Mouse (Mus musculus) CH12.LX (cell line): Measurements from ENCODE around the gene Bfsp2. TPM values are rescaled to one million over a fixed set of nuclear protein-coding genes. Genes with fewer than 3 reads are reported as not detected.

Experiments
- DNase-seq: peaks from one replicate; pipeline ENCODE4 v3.0.0-alpha.2; 2013; ENCODE audit errors: extremely low read depth
- H3K27ac ChIP-seq: 2 replicates; pipeline ENCODE4 v1.5.1; 2012; ENCODE audit warnings: low read depth, mild to moderate bottlenecking, control low read depth, moderate library complexity; ENCODE audit not compliant: insufficient read depth
- H3K27me3 ChIP-seq: replicated peaks from 2 replicates; pipeline ENCODE3; 2012; ENCODE audit warnings: inconsistent platforms
- H3K36me3 ChIP-seq, 2 experiments: replicated peaks in 1 of 2; 2 replicates each; pipeline versions ENCODE3 to v1.6.1; 2012; ENCODE audit warnings: inconsistent platforms in 1 of 2, low read length in 1 of 2, mild to moderate bottlenecking in 1 of 2, mixed read lengths in 1 of 2, moderate library complexity in 1 of 2; ENCODE audit not compliant: control insufficient read depth in 1 of 2, insufficient read depth in 1 of 2
- H3K4me1 ChIP-seq, 2 experiments: 2 replicates each; pipeline ENCODE4 v1.6.1; 2012; ENCODE audit warnings: inconsistent platforms in 1 of 2, moderate library complexity in 1 of 2; ENCODE audit not compliant: insufficient read depth in 2 of 2, control insufficient read depth in 1 of 2
- H3K4me2 ChIP-seq: 2 replicates; pipeline ENCODE4 v1.6.1; 2012; ENCODE audit warnings: low read depth, mild to moderate bottlenecking, control low read depth; ENCODE audit not compliant: poor library complexity, insufficient read depth, severe bottlenecking
- H3K4me3 ChIP-seq, 3 experiments: fragments of 150-350 bp in 1 of 3; sonication (generic) in 1 of 3; replicated peaks in 1 of 3; 2 replicates each; pipeline versions ENCODE3 to v1.5.1; 2011 to 2012; ENCODE audit warnings: low read depth in 2 of 3, low read length in 2 of 3, mild to moderate bottlenecking in 2 of 3, moderate library complexity in 2 of 3, control low read depth in 1 of 3, improper control_type of control experiment in 1 of 3, inconsistent platforms in 1 of 3, mixed read lengths in 1 of 3; ENCODE audit not compliant: poor library complexity in 1 of 3
- H3K79me2 ChIP-seq: replicated peaks from 2 replicates; pipeline ENCODE4 v1.6.1; 2012; ENCODE audit warnings: mild to moderate bottlenecking, moderate library complexity; ENCODE audit not compliant: control insufficient read depth, poor library complexity, insufficient read depth, severe bottlenecking; ENCODE audit errors: extremely low read depth
- H3K9ac ChIP-seq: 2 replicates; pipeline ENCODE4 v1.6.1; 2012; ENCODE audit warnings: low read depth, mild to moderate bottlenecking, control low read depth, moderate library complexity; ENCODE audit not compliant: insufficient read depth
- H3K9me3 ChIP-seq: replicated peaks from 2 replicates; pipeline ENCODE3; 2012; ENCODE audit warnings: low read length, inconsistent platforms, mixed read lengths
- BHLHE40 ChIP-seq: IDR thresholded peaks from 2 replicates; pipeline ENCODE4 v1.6.1; 2011; ENCODE audit warnings: mild to moderate bottlenecking, low read depth, low read length, improper control_type of control experiment
- CTCF ChIP-seq, 2 experiments: IDR thresholded peaks in 1 of 2; conservative IDR thresholded peaks in 1 of 2; 2 replicates each; pipeline ENCODE4 v1.5.1; 2011 to 2012; ENCODE audit warnings: low read depth in 2 of 2, low read length in 2 of 2, improper control_type of control experiment in 1 of 2, inconsistent platforms in 1 of 2, mild to moderate bottlenecking in 1 of 2, moderate library complexity in 1 of 2
- E2F4 ChIP-seq: IDR thresholded peaks from 2 replicates; pipeline ENCODE4 v1.6.1; 2011; ENCODE audit warnings: low read depth, low read length, improper control_type of control experiment; ENCODE audit not compliant: insufficient replicate concordance
- ETS1 ChIP-seq: conservative IDR thresholded peaks from 2 replicates; pipeline ENCODE4 v1.6.1; 2012; ENCODE audit warnings: low read depth, mild to moderate bottlenecking, inconsistent platforms, low read length, improper control_type of control experiment, moderate library complexity
- IRF4 ChIP-seq: IDR thresholded peaks from 2 replicates; pipeline ENCODE4 v1.6.1; 2014; ENCODE audit warnings: low read depth, mild to moderate bottlenecking, inconsistent platforms, low read length, improper control_type of control experiment
- JUN ChIP-seq: IDR thresholded peaks from 2 replicates; pipeline ENCODE4 v1.6.1; 2011; ENCODE audit warnings: low read depth, mild to moderate bottlenecking, low read length, improper control_type of control experiment, moderate library complexity; ENCODE audit not compliant: insufficient read depth
- MAFK ChIP-seq: IDR thresholded peaks from 2 replicates; pipeline ENCODE4 v1.6.1; 2011; ENCODE audit warnings: low read length, improper control_type of control experiment; ENCODE audit not compliant: insufficient replicate concordance
- MEF2A ChIP-seq: IDR thresholded peaks from 2 replicates; pipeline ENCODE4 v1.6.1; 2014; ENCODE audit warnings: low read depth, mild to moderate bottlenecking, inconsistent platforms, low read length, improper control_type of control experiment, borderline replicate concordance
- MXI1 ChIP-seq: IDR thresholded peaks from 2 replicates; pipeline ENCODE4 v1.6.1; 2011; ENCODE audit warnings: mild to moderate bottlenecking, low read depth, low read length, improper control_type of control experiment
- POLR2A ChIP-seq: IDR thresholded peaks from 2 replicates; pipeline ENCODE4 v1.6.1; 2011; ENCODE audit warnings: low read depth, mild to moderate bottlenecking, improper control_type of control experiment, low read length
- RAD21 ChIP-seq: IDR thresholded peaks from 2 replicates; pipeline ENCODE4 v1.6.1; 2011; ENCODE audit warnings: low read depth, mild to moderate bottlenecking, low read length, improper control_type of control experiment, moderate library complexity
- RCOR1 ChIP-seq: conservative IDR thresholded peaks from 2 replicates; pipeline ENCODE4 v1.6.1; 2012; ENCODE audit warnings: low read depth, mild to moderate bottlenecking, inconsistent platforms, low read length, improper control_type of control experiment
- SMC3 ChIP-seq: IDR thresholded peaks from 2 replicates; pipeline ENCODE4 v1.6.1; 2011; ENCODE audit warnings: low read depth, low read length, improper control_type of control experiment
- TCF12 ChIP-seq: IDR thresholded peaks from 2 replicates; pipeline ENCODE4 v1.6.1; 2014; ENCODE audit warnings: low read depth, mild to moderate bottlenecking, inconsistent platforms, low read length, improper control_type of control experiment
- USF1 ChIP-seq: IDR thresholded peaks from 2 replicates; pipeline ENCODE4 v1.6.1; 2014; ENCODE audit warnings: low read depth, mild to moderate bottlenecking, inconsistent platforms, low read length, improper control_type of control experiment
- USF2 ChIP-seq: conservative IDR thresholded peaks from 2 replicates; pipeline ENCODE4 v1.6.1; 2011; ENCODE audit warnings: low read depth, low read length, improper control_type of control experiment
- ZC3H11A ChIP-seq: IDR thresholded peaks from 2 replicates; pipeline ENCODE4 v1.6.1; 2012; ENCODE audit warnings: low read depth, mild to moderate bottlenecking, inconsistent platforms, low read length, improper control_type of control experiment
- ZKSCAN1 ChIP-seq: IDR thresholded peaks from 2 replicates; pipeline ENCODE4 v1.6.1; 2012; ENCODE audit warnings: low read depth, inconsistent platforms, low read length, improper control_type of control experiment, borderline replicate concordance
- ZMIZ1 ChIP-seq: IDR thresholded peaks from 2 replicates; pipeline ENCODE4 v1.6.1; 2012; ENCODE audit warnings: low read depth, mild to moderate bottlenecking, inconsistent platforms, low read length, improper control_type of control experiment
- dilution Hi-C: fragments of 300-500 bp; cut with MboI; formaldehyde crosslinking; loops from 2 replicates; pipeline ENCODE4 v1.14.3; 2020; ENCODE audit warnings: low sequenced_read_pairs; ENCODE audit not compliant: extremely low pct_unique_long_range_greater_than_20kb, extremely low pct_ligation_motif_present
- in situ Hi-C: fragments of 300-500 bp; cut with MboI; formaldehyde crosslinking; loops from 3 replicates; pipeline ENCODE4 v1.14.3; 2019; ENCODE audit warnings: low sequenced_read_pairs, low pct_ligation_motif_present, low pct_unique_long_range_greater_than_20kb, mixed read lengths
- polyA plus RNA-seq: library from polyadenylated mRNA; unstranded; fragments of >175 nt; gene quantifications from 2 replicates; pipeline ENCODE4 v1.2.1, GENCODE M21; 2012; ENCODE audit warnings: low read depth; ENCODE audit not compliant: insufficient read length
- total RNA-seq, 2 experiments: library from RNA; depleted of rRNA; stranded (reverse); fragments of 300-350 nt in 1 of 2; fragments of >200 nt in 1 of 2; gene quantifications; 2 replicates each; pipeline ENCODE4 v1.2.3; 2012 to 2014

Bfsp2 gene
- total and polyA plus RNA-seq, 3 experiments: 0.64 to 4.8 (median 3.4) TPM

- Histone ChIP-seq H3K4me2 (no peak overlapping the region), H3K9me3 (no peaks in the 10 kb centered on the region), H3K27ac (no peak overlapping the region), H3K79me2 (no peaks in the 10 kb centered on the region), H3K36me3 (no peaks in the 10 kb centered on the region), H3K27me3 (no peaks in the 10 kb centered on the region)
- no peak for DNase-seq
- no peak for TF ChIP-seq MEF2A
- TF ChIP-seq USF1: no peak
- no peak for TF ChIP-seq RAD21
- TF ChIP-seq ZC3H11A: no peak
- TF ChIP-seq TCF12: no peak
- TF ChIP-seq POLR2A: no peak
- TF ChIP-seq, all 38 proteins: peak for 0
- dilution Hi-C loops: no loop called here
- no peak overlapping the region for H3K4me3 ChIP-seq
- in situ Hi-C loops: no loop called here
- H3K4me1 ChIP-seq: peaks cover 5 to 17% of the 10 kb centered on the region in 2 experiments
- H3K9ac ChIP-seq: no peak overlapping the region
Observed at GRCm38 (mm10) chr9:103379199-103379598, 101.0 kb downstream of the Bfsp2 start.

GRCm38 (mm10) chr9:103378686-103379085, 101.5 kb downstream of the Bfsp2 start:
- dilution Hi-C loops: no loop called here
- Histone ChIP-seq H3K27ac (no peak overlapping the region), H3K9me3 (no peaks in the 10 kb centered on the region), H3K9ac (no peak overlapping the region), H3K36me3 (no peaks in the 10 kb centered on the region), H3K4me2 (no peak overlapping the region), H3K4me1 (peaks cover 3 to 12% of the 10 kb centered on the region in 2 experiments; a peak in 2 of 4 replicates), H3K27me3 (no peaks in the 10 kb centered on the region), H3K79me2 (no peaks in the 10 kb centered on the region), H3K4me3 (no peak overlapping the region)
- DNase-seq: no peak
- in situ Hi-C loops: no loop called here
- no peak for TF ChIP-seq IRF4
- TF ChIP-seq RCOR1: no peak
- TF ChIP-seq RAD21: no peak
- no peak for TF ChIP-seq MAFK
- no peak for TF ChIP-seq JUN
- TF ChIP-seq MXI1: no peak
- TF ChIP-seq SMC3: no peak
- no peak for TF ChIP-seq USF2
- TF ChIP-seq ETS1: no peak
- TF ChIP-seq BHLHE40: no peak
- no peak for TF ChIP-seq USF1
- no peak for TF ChIP-seq MEF2A
- TF ChIP-seq ZMIZ1: no peak
- no peak for TF ChIP-seq TCF12
- no peak for TF ChIP-seq ZKSCAN1
- TF ChIP-seq E2F4: no peak
- no peak for TF ChIP-seq CTCF (conservative IDR thresholded peaks at IDR 0.05 in 1 of 2, IDR thresholded peaks at IDR 0.05 in 1 of 2; ENCODE audit: low read depth in 2 of 2, low read length in 2 of 2)
